Mouse (Mus musculus) urinary bladder, postnatal 4 days (tissue): ENCODE data around the gene Tmem252.
"Not testable (repeated sequence)": the region's sequence is repeated elsewhere in the genome, so short reads cannot be mapped to it uniquely, and the experiment has no call there.

ENCODE experiments used
- DNase-seq, 2 experiments: peaks; one replicate each; pipeline ENCODE4 v3.0.0; 2021 to 2022; ENCODE audit warnings: low spot score in 2 of 2

Gene Tmem252

GRCm38 (mm10) chr19:24677242-24677984 is 3.6 kb downstream of the Tmem252 start:
- no peak for DNase-seq

- no peak for DNase-seq
These were observed 9.4 kb downstream of the Tmem252 start for GRCm38 (mm10) chr19:24683016-24683720.

GRCm38 (mm10) chr19:24686411-24686810 is 12.6 kb downstream of the Tmem252 start:
- no peak for DNase-seq

- DNase-seq: no peak
These were observed 14.5 kb downstream of the Tmem252 start for GRCm38 (mm10) chr19:24688327-24688726.

GRCm38 (mm10) chr19:24689531-24689930 is 15.7 kb downstream of the Tmem252 start:
- no peak for DNase-seq

GRCm38 (mm10) chr19:24692691-24693090 is 18.9 kb downstream of the Tmem252 start:
- no peak for DNase-seq

GRCm38 (mm10) chr19:24697946-24698345 is 24.1 kb downstream of the Tmem252 start:
- no peak for DNase-seq

GRCm38 (mm10) chr19:24698651-24699050 is 24.8 kb downstream of the Tmem252 start:
- DNase-seq: no peak

- no peak for DNase-seq
These were observed 25.4 kb downstream of the Tmem252 start for GRCm38 (mm10) chr19:24699196-24699595.

- no peak for DNase-seq
These were observed 26.1 kb downstream of the Tmem252 start for GRCm38 (mm10) chr19:24699910-24700309.

GRCm38 (mm10) chr19:24700664-24701063 is 26.9 kb downstream of the Tmem252 start:
- no peak for DNase-seq

GRCm38 (mm10) chr19:24701716-24702115 is 27.9 kb downstream of the Tmem252 start:
- DNase-seq: no peak

GRCm38 (mm10) chr19:24703168-24703567 is 29.4 kb downstream of the Tmem252 start:
- not testable (repeated sequence) for DNase-seq

GRCm38 (mm10) chr19:24703680-24704079 is 29.9 kb downstream of the Tmem252 start:
- no peak for DNase-seq

- no peak for DNase-seq
These were observed 30.5 kb downstream of the Tmem252 start for GRCm38 (mm10) chr19:24704326-24704725.

GRCm38 (mm10) chr19:24705395-24705794 is 31.6 kb downstream of the Tmem252 start:
- no peak for DNase-seq

GRCm38 (mm10) chr19:24707071-24707906 is 33.5 kb downstream of the Tmem252 start:
- DNase-seq: no peak

GRCm38 (mm10) chr19:24708032-24708431 is 34.2 kb downstream of the Tmem252 start:
- DNase-seq: no peak

- DNase-seq: no peak
These were observed 42.7 kb downstream of the Tmem252 start for GRCm38 (mm10) chr19:24716303-24717097.

- DNase-seq: no peak
These were observed 44.2 kb downstream of the Tmem252 start for GRCm38 (mm10) chr19:24718021-24718420.

GRCm38 (mm10) chr19:24719504-24719903 is 45.7 kb downstream of the Tmem252 start:
- no peak for DNase-seq
